Mouse (Mus musculus) neural tube, embryonic 12.5 days (tissue): ENCODE measurements around the gene Hras. TPM values are rescaled to one million over a fixed set of nuclear protein-coding genes. Genes with fewer than 3 reads are reported as not detected.

Experiments
- ATAC-seq: fragments of 200-750 bp; cut with Nextera tagmentation; 2 replicates; pipeline ENCODE4 v1.8.0; 2017; ENCODE audit warnings: low read depth, mild to moderate bottlenecking, moderate TSS enrichment, moderate library complexity; ENCODE audit not compliant: low FRiP score
- H3K27ac ChIP-seq: fragments of 300-500 bp; sonication (generic); 2 replicates; pipeline ENCODE4 v1.5.1; 2016
- H3K27me3 ChIP-seq: fragments of 300-500 bp; sonication (generic); replicated peaks from 2 replicates; pipeline ENCODE4 v1.6.1; 2016; ENCODE audit warnings: mild to moderate bottlenecking
- H3K36me3 ChIP-seq: fragments of 300-500 bp; sonication (generic); 2 replicates; pipeline ENCODE4 v1.6.1; 2016; ENCODE audit warnings: mild to moderate bottlenecking
- H3K4me1 ChIP-seq: fragments of 300-500 bp; sonication (generic); 2 replicates; pipeline ENCODE4 v1.6.1; 2016
- H3K4me2 ChIP-seq: fragments of 300-500 bp; sonication (generic); replicated peaks from 2 replicates; pipeline ENCODE4 v1.6.1; 2016; ENCODE audit warnings: mild to moderate bottlenecking
- H3K4me3 ChIP-seq: fragments of 300-500 bp; sonication (generic); 2 replicates; pipeline ENCODE4 v1.5.1; 2016
- H3K9ac ChIP-seq: fragments of 300-500 bp; sonication (generic); 2 replicates; pipeline ENCODE4 v1.6.1; 2016; ENCODE audit warnings: mild to moderate bottlenecking
- H3K9me3 ChIP-seq: fragments of 300-500 bp; sonication (generic); 2 replicates; pipeline ENCODE4 v1.6.1; 2016; ENCODE audit warnings: mild to moderate bottlenecking
- WGBS: fragments of 180-500 bp; shearing (Covaris S2); methylation state at CpG from one replicate; pipeline ENCODE4 v1.1.7; 2016; 5-methylcytosine and 5-hydroxymethylcytosine counted together
- polyA plus RNA-seq: library from polyadenylated mRNA; unstranded; fragments of >200 nt; fragmentation: Nextera tagmentation; extraction: Ambion mirVana; gene quantifications from 2 replicates; pipeline ENCODE4 v1.2.1, GENCODE M21; 2016

The Hras gene
- polyA plus RNA-seq, 1 experiment from 2014 or later: 121 TPM

- no peak overlapping the region for H3K27ac ChIP-seq
- H3K9me3 ChIP-seq: no peaks in the 10 kb centered on the region
- 79% methylated on average over 1 of the region's 1 CpGs for WGBS
- no peak for ATAC-seq
- peak overlapping the region; percentile 82; the same call in 1 of the 2 replicates for H3K4me2 ChIP-seq
- peaks cover 17% of the 10 kb centered on the region for H3K36me3 ChIP-seq
- H3K4me3 ChIP-seq: no peak overlapping the region
- no peak overlapping the region for H3K9ac ChIP-seq
- H3K4me1 ChIP-seq: peaks cover 33% of the 10 kb centered on the region
- H3K27me3 ChIP-seq: no peaks in the 10 kb centered on the region
Observed at GRCm38 (mm10) chr7:141220377-141220776, 26.6 kb upstream of the Hras start.

GRCm38 (mm10) chr7:141219558-141220099 is 25.8 kb upstream of the Hras start:
- no peak for ATAC-seq
- Histone ChIP-seq H3K27me3 (no peaks in the 10 kb centered on the region), H3K36me3 (peaks cover 17% of the 10 kb centered on the region), H3K9ac (no peak overlapping the region), H3K9me3 (no peaks in the 10 kb centered on the region), H3K27ac (no peak overlapping the region), H3K4me1 (peaks cover 40% of the 10 kb centered on the region), H3K4me2 (no peak overlapping the region), H3K4me3 (no peak overlapping the region)
- WGBS: 100% methylated on average over 1 of the region's 1 CpGs

GRCm38 (mm10) chr7:141218557-141219133 is 24.8 kb upstream of the Hras start:
- H3K27me3 ChIP-seq: no peaks in the 10 kb centered on the region
- H3K4me3 ChIP-seq: no peak overlapping the region
- H3K9ac ChIP-seq: no peak overlapping the region
- H3K4me1 ChIP-seq: peaks cover 47% of the 10 kb centered on the region
- H3K4me2 ChIP-seq: no peak overlapping the region
- no peak overlapping the region for H3K27ac ChIP-seq
- WGBS: 87% methylated on average over 5 of the region's 5 CpGs
- ATAC-seq: no peak
- peaks cover 17% of the 10 kb centered on the region for H3K36me3 ChIP-seq
- no peaks in the 10 kb centered on the region for H3K9me3 ChIP-seq

GRCm38 (mm10) chr7:141218141-141218540 is 24.3 kb upstream of the Hras start:
- no peak overlapping the region for H3K9ac ChIP-seq
- H3K4me1 ChIP-seq: peaks cover 47% of the 10 kb centered on the region
- ATAC-seq: no peak

GRCm38 (mm10) chr7:141217343-141218013 is 23.7 kb upstream of the Hras start:
- H3K27me3 ChIP-seq: no peaks in the 10 kb centered on the region
- ATAC-seq: no peak
- no peak overlapping the region for H3K4me3 ChIP-seq
- peak overlapping the region; percentile 95 for H3K4me2 ChIP-seq
- H3K9ac ChIP-seq: no peak overlapping the region; the same call in 1 of the 2 replicates
- 93% methylated on average over 17 of the region's 17 CpGs for WGBS
- peaks cover 47% of the 10 kb centered on the region for H3K4me1 ChIP-seq
- H3K36me3 ChIP-seq: peaks cover 17% of the 10 kb centered on the region
- no peaks in the 10 kb centered on the region for H3K9me3 ChIP-seq
- H3K27ac ChIP-seq: no peak overlapping the region

More at GRCm38 (mm10) chr7:141218141-141218540, 24.3 kb upstream of the Hras start:
- no peak overlapping the region for H3K4me2 ChIP-seq
- 90% methylated on average over 3 of the region's 3 CpGs for WGBS
- no peak overlapping the region for H3K27ac ChIP-seq
- no peaks in the 10 kb centered on the region for H3K27me3 ChIP-seq
- H3K36me3 ChIP-seq: peaks cover 17% of the 10 kb centered on the region
- no peaks in the 10 kb centered on the region for H3K9me3 ChIP-seq
- no peak overlapping the region for H3K4me3 ChIP-seq

- Histone ChIP-seq H3K27ac (no peak overlapping the region), H3K4me2 (peak overlapping the region; percentile 95), H3K9me3 (no peaks in the 10 kb centered on the region), H3K4me3 (no peak overlapping the region; the same call in 1 of the 2 replicates), H3K4me1 (peaks cover 41% of the 10 kb centered on the region), H3K27me3 (no peaks in the 10 kb centered on the region), H3K9ac (peak overlapping the region; percentile 71; the same call in 1 of the 2 replicates), H3K36me3 (peaks cover 17% of the 10 kb centered on the region)
- ATAC-seq: no peak
- WGBS: 93% methylated on average over 11 of the region's 11 CpGs
Observed at GRCm38 (mm10) chr7:141216894-141217293, 23.1 kb upstream of the Hras start.

- WGBS: under 1% methylated on average over 42 of the region's 42 CpGs
- H3K36me3 ChIP-seq: peaks cover 17% of the 10 kb centered on the region
- H3K4me2 ChIP-seq: peak overlapping the region; percentile 95
- H3K4me1 ChIP-seq: peaks cover 37% of the 10 kb centered on the region
- H3K27me3 ChIP-seq: no peaks in the 10 kb centered on the region
- peak overlapping the region; percentile 53; the same call in 1 of the 2 replicates for H3K27ac ChIP-seq
- peak; percentile 69 for ATAC-seq
- no peaks in the 10 kb centered on the region for H3K9me3 ChIP-seq
- peak overlapping the region; percentile 76 for H3K4me3 ChIP-seq
- H3K9ac ChIP-seq: peak overlapping the region; percentile 71
Observed at GRCm38 (mm10) chr7:141215880-141216733, 22.3 kb upstream of the Hras start.

- H3K9me3 ChIP-seq: no peaks in the 10 kb centered on the region
- H3K4me1 ChIP-seq: peaks cover 32% of the 10 kb centered on the region
- under 1% methylated on average over 41 of the region's 41 CpGs for WGBS
Observed at GRCm38 (mm10) chr7:141215101-141215879, 21.5 kb upstream of the Hras start, which contains the start of gene Rassf7. Gene Rassf7, plus strand, starts transcription at chr7:141215860.

GRCm38 (mm10) chr7:141214310-141214709 is 20.5 kb upstream of the Hras start:
- H3K4me2 ChIP-seq: peak overlapping the region; percentile 95
- no peaks in the 10 kb centered on the region for H3K27me3 ChIP-seq
- no peak overlapping the region for H3K9ac ChIP-seq
- no peak overlapping the region for H3K4me3 ChIP-seq
- H3K9me3 ChIP-seq: no peaks in the 10 kb centered on the region
- H3K36me3 ChIP-seq: peaks cover 17% of the 10 kb centered on the region
- H3K27ac ChIP-seq: no peak overlapping the region; the same call in 1 of the 2 replicates
- peaks cover 32% of the 10 kb centered on the region for H3K4me1 ChIP-seq
- ATAC-seq: no peak
- WGBS: 72% methylated on average over 3 of the region's 3 CpGs

More at GRCm38 (mm10) chr7:141215101-141215879, 21.5 kb upstream of the Hras start, which contains the start of gene Rassf7:
- Histone ChIP-seq H3K27ac (peak within 1 kb of the TSS; percentile 89), H3K4me2 (peak within 1 kb of the TSS; percentile 95), H3K4me3 (peak within 1 kb of the TSS; percentile 76), H3K9ac (peak within 1 kb of the TSS; percentile 71), H3K36me3 (peaks cover 17% of the 10 kb centered on the region), H3K27me3 (no peaks in the 10 kb centered on the region)
- ATAC-seq: peak; percentile 96

GRCm38 (mm10) chr7:141213605-141214235 is 19.9 kb upstream of the Hras start, which contains the start of gene Lmntd2:
Gene Lmntd2, minus strand, starts transcription at chr7:141214080.
- Histone ChIP-seq H3K4me3 (peak within 1 kb of the TSS; percentile 76), H3K27ac (peak within 1 kb of the TSS; percentile 89), H3K27me3 (no peaks in the 10 kb centered on the region), H3K4me2 (peak within 1 kb of the TSS; percentile 95), H3K9me3 (no peaks in the 10 kb centered on the region), H3K36me3 (peaks cover 17% of the 10 kb centered on the region), H3K4me1 (peaks cover 32% of the 10 kb centered on the region), H3K9ac (peak within 1 kb of the TSS; percentile 71)
- WGBS: 95% methylated on average over 11 of the region's 11 CpGs
- ATAC-seq: no peak

- H3K36me3 ChIP-seq: peaks cover 11% of the 10 kb centered on the region
- peaks cover 32% of the 10 kb centered on the region for H3K4me1 ChIP-seq
- no peak overlapping the region for H3K4me2 ChIP-seq
- ATAC-seq: no peak
- H3K9ac ChIP-seq: no peak overlapping the region
- WGBS: 85% methylated on average over 3 of the region's 3 CpGs
- H3K4me3 ChIP-seq: no peak overlapping the region
- no peaks in the 10 kb centered on the region for H3K9me3 ChIP-seq
- H3K27me3 ChIP-seq: no peaks in the 10 kb centered on the region
- H3K27ac ChIP-seq: no peak overlapping the region
Observed at GRCm38 (mm10) chr7:141213133-141213532, 19.3 kb upstream of the Hras start.
